Mouse (Mus musculus) monocyte, adult 5-6 weeks (primary cell): ENCODE measurements at regions not wholly inside any gene's neighbourhood (a gene's known extent, or its start where the extent isn't known, plus 50 kb on each side); places are given as distances from the start of the nearest gene placed in this dataset.
"Not testable (repeated sequence)": the region's sequence is repeated elsewhere in the genome, so short reads cannot be mapped to it uniquely, and the experiment has no call there.

ENCODE experiments used
- ATAC-seq: fragments of 153-309, 156-312 bp; replicated peaks from 2 replicates; pipeline ENCODE4 v1.8.0; 2017; ENCODE audit warnings: mild to moderate bottlenecking; ENCODE audit not compliant: low TSS enrichment, insufficient number of reproducible peaks, severe bottlenecking, poor library complexity, low FRiP score

DNA sequence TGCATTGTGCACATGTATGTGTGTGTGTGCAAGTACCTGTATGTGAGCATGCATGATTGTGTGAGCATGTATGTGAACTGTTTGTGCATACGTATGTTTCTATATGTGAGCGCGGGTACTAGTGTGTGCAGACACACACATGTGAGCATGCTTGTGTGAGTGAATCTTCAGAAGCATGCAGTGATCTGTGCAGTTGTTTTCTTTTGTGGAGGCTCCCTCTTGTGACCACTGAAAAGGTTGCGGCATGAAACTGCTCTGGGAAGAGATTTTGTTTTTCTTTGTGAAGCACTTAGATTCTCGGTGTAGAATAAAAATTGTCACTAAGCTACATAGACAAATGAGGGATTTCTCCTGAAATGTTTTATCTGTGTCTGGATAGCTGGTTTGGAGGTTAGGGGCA is 189.2 kb upstream of the Rapgef5 start:
- ATAC-seq, result not testable (repeated sequence)

DNA sequence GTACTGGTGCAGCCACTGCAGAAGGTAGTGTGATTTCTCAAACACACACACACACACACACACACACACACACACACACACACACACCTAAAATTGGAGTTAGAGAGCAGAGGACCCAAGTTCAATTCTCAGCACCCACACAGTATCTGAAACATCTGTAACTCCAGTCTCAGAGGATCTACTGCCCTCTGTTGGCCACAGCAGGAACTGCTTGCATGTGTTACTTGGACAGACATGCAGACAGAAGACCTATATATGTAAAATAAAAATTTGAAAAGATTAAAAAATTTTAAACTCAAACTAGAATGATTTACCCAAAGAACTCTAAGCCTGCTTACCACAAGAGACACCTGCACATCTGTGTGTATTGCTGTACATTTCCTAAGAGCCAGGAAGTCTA is 185.9 kb upstream of the Rapgef5 start:
- ATAC-seq, result no peak

DNA sequence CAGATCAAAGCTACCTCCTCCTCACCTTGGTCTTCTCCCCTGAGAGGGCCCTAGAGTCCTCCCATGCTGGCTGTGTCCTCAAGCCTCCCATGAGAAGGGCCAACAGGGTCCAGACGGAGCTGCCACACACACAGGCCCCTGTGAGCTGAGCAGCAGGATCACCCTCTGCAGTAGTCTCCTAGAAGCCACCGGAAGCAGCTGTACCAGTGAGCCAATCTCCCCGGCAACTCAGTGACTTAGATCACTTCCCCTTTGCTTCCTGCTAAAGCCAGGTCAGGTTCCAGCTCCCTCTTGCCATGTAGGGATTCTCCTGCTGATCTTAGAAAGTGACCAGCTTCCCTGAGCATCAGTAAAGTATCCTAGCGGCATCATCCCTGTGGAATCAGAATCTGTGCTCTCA is 179.4 kb upstream of the Rapgef5 start:
- ATAC-seq, result no peak

DNA sequence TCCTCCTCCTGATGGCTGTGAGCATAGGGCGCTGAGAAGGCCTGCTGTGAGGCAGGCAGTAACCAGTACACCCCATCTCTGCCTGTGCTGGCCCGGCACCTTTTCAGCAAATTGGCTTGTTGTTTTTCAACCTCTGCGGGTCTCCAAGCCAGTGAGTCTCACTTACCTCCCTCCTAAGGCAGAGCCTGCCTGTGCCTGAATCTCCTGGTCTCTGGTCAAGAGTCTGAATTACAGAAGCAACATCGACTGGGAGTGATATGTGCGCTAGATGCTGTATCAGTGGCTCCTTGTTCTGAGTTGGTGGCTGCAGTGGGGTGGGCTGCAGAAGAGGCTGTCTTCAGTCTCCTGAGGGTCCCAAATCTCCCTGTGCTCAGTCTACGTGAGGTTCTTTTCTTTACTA is 174.0 kb upstream of the Rapgef5 start:
- no peak for ATAC-seq

DNA sequence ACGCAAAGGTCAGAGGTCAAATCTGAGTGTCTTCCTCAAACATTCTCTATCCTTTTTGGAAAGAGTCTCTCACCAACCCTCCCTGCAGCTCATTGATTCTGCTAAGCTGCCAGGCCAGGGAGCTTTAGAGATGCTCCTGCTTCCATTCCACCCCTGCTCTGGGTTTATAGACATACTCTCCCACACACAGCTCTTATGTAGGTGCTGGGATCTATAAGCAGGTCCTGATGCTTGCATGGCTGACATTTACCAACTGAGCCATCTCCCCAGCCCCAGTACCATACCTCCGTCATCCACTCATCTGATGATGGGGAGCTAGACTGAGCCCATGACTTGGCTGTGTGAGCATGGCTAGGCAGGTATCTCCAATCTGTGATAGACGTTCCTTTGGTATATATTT is 173.2 kb upstream of the Rapgef5 start:
- ATAC-seq, result no peak

DNA sequence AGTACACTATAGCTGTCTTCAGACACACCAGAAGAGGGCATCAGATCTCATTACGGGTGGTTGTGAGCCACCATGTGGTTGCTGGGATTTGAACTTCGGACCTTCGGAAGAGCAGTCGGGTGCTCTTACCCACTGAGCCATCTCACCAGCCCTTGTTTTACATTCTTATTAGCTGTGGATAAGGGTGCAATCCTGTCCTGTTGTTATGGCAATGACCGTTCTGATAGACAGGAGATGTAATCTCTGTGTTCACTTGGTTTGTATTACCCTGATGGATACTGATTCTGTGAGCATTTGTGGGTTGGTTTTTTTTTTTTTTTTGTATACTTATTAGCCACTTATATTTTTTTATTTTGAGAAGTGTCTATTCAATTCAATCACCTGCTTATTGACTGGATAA is 172.7 kb upstream of the Rapgef5 start:
- ATAC-seq, result not testable (repeated sequence)

DNA sequence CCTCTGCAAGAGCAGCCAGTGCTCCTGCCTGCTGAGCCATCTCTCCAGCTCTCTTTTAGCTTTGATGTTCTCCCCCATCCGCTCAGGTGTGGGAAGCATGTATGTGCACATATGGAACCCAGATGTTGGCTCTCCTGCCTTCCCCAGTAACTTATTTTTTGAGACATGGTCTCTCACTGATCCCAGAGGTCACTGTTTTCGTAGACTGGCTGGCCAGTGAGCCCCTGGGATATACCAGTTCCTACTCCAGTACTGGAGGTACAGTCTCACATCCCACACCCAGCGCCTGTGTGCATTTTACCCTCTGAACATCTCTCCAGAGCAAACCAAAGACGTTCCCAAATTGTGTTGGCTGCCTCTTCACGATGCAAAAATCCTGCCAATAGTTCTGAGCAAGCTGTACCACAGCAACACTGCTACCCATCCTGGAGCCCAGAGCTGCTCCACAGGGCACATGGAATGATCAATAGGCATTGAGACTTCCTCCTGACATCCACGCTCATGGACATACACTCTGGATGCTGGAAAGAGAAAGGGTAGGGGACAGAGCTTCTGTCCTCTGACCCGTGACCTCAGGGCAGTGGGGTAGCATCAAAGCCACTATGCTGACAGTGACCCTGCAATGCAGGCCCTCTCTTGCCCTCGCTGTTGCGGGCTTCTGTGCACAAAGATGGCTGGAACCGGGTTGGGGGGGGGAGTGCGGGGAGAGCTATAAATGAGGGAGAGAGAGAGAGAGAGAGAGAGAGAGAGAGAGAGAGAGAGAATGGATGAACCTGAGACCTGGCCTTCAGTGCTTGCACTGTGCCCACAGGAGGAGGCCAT is 171.8 kb upstream of the Rapgef5 start:
- no peak for ATAC-seq

DNA sequence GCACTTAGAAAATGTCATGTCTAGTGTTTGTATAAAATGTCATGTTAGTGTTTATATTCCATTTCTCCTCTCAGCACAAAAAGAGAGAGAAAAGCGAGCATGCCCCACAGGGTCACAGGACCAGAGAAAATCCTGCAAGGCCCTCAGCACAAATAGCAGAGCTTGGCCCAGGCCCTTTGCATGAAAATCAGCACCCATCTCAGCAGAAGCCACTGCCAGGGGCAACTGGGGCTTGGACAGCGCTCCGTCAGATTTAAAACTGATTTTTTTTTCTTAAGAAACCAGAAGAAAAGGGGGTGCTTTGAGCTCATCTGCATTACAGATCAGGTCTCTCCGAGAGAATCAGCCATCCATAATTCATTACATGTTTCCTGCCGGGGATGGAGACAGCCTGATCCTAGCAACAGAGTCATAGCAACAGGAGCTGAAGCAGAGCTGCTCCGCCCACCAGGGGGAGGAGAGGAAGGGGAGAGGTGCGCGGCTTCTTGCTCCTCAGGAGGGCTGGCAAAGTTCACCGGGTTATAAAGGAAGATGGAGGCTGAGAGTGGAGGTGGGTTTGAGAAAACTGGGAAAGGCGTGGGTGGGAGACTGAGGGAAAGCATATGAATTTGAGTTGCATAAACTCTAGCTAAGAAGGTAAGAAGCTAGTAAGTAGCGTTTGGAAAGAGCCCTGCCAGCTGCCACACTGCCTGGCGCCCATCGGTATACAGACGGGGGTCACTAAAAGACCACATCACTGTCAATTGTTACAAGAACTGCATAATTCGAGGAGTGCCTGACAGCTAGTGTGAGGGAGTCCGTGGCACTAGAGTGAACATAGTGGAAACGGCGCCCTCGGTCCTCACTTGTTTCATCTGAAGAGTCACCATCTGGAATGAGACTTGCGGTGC is 170.9 kb upstream of the Rapgef5 start:
- no peak for ATAC-seq

DNA sequence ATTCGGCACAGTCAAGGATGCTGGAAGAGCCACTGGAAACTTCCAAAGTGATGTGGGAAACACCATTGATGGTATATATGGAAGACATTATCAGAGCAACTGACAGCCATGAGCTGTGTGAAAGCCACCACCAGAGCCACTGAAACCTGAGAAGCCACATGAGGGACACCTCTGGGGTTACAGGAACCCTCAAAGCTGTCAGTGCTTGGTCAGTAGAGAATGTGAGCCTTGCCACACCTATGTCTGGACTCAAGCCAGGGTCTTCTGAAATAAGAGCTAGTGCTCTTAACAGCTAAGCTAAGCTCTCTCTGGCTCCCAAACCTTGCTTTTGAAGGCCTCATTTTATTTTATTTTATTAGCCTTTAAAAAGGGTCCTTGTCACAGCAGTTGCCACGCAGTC is 170.2 kb upstream of the Rapgef5 start:
- no peak for ATAC-seq

DNA sequence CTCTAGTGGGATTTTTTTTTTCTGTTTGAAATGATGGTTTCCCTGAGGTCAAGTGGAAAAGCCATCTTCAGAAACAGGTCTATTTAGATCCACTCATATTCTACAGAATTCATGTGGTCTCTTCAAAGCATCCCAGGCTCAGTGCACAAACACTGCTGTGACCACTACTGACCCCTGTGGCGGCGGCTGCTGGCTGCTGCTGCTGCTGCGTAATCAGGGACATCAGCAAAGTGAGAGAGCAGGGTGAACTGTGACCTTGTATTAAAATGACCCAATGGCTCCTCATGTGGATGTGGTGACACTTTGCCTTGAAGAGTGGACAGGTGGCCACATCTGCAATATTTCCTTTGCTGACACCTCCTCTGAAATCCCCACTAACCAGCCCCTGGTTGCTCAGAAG is 169.1 kb upstream of the Rapgef5 start:
- no peak for ATAC-seq

DNA sequence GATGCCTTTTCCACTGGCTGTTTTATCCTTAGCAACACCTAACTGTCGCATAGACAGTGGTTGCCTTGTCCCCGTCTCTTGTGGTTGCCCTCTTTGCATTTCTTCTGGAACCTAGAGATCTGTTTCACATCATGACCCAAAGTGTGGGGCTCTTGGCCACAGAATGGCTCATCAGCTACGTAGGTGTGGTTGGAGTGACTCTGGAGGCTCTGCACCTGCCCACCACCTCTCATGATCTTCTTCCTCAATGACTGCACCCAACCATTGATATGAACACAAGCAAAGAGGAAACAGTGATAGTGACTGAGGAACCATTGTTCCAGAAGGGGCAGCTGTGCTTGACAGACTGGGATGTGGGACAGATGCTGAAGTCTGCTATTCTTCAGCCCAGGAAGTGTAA is 167.8 kb upstream of the Rapgef5 start:
- ATAC-seq, result no peak

DNA sequence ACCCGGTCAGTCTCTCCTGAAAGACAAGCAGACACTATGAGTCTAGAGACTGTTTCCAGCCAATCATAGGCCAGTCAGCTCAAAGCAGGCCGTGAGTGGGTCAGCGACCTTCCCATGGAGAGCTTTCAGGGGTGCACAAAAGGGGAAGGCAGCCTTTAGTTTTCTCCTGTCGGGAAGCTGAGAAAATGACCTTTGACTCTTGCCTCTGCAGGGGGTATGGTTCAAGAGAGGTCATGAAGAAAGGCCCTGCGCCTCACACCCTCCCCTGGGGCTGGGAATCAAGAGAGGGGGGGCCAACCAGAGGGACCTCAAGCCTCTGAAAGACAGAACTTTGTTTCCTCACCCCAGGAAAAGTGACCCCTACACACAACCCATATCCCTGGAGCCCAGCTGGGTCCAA is 164.4 kb upstream of the Rapgef5 start:
- no peak for ATAC-seq

DNA sequence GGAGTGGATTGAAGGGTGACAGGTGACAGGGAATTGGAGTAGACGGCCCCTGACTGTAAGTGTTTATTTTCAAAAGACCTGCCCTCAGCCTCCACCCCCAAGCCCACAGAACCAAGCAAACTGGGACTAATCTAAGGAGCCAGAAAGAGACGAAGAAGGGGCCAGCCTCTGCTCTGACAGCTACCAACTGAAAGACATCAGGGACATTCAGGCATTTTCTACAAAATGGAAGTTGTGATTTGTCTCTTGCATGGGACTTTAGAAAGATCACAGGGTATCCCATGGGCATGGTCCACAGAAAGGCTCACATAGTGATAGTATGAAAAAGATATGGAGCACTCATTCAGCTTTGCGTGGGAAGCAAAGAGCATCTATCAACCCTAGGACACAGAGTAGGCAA is 163.8 kb upstream of the Rapgef5 start:
- no peak for ATAC-seq

DNA sequence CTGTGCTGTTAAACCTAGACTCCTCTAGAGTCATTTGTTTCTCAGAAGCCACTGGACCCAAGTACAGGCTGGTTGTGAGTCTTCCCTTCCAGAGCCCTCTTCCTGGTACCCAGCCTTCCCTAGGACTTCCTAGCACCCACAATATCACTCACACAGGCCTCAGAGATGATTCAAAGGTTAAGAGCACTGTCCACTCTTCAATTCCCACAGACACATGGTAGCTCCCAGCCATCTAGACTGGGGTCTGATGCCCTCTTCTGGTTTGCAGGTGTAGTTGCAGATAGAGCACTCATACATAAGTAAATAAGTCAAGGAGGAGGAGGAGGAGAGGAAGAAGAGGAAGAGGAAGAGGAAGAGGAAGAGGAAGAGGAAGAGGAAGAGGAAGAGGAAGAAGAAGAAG is 163.3 kb upstream of the Rapgef5 start:
- no peak for ATAC-seq

DNA sequence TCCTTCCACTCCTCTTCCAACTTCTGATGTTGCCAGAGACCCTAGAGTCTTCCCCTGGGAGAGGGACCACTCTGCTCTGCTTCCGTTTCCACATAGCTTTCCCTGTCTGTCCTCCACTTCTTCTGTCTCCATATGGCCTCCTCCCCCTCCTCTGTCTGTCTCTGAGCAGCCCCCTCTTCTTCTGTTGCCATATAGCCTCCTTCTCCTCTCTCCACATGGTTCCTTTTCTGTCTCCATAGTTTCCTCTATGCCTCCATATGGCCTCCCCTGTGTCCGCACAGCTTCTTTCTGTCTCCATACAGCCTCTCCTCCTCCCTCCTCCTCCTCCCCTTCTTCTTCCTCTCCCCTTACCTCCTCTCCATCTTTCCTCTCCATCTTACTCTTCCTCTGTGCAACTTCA is 158.5 kb upstream of the Rapgef5 start:
- ATAC-seq, result no peak

DNA sequence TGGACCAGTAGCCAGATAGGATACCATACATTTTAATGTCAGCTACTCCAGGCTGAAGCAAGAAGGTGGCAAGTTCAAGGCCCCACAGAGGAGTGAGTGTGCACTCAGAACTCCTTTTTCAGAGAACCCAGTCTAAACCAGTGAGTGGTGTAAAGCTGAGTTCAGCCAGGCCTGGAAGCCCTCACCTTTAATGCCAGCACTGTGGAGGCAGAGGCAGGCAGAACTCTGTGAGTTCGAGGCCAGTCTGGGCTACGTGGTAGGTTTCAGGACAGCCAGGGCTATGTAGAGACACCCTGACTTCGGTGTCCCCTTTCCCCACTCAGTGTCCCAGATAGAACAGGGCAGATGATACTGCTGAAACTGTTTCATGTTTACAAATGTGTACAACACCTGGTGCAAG is 157.4 kb upstream of the Rapgef5 start:
- no peak for ATAC-seq

DNA sequence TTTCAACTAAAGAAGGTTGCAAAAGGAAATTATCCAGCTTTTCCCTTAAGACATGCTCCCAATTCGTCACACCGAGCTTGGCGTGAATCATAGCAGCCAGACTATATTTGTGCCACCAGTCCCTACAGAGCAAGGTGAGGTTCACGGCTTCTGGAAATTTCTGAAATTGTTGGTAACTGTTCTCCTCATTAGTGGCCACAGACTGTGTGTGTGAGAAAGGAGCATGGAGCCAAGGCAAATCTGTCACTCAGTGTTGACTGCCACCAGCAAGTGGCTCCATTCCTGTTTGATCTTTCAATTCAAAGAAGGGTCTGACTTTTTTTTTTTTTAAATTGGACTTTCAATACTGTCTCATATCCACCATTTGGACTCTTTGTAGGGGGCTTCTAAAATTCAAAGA is 156.1 kb upstream of the Rapgef5 start:
- no peak for ATAC-seq

DNA sequence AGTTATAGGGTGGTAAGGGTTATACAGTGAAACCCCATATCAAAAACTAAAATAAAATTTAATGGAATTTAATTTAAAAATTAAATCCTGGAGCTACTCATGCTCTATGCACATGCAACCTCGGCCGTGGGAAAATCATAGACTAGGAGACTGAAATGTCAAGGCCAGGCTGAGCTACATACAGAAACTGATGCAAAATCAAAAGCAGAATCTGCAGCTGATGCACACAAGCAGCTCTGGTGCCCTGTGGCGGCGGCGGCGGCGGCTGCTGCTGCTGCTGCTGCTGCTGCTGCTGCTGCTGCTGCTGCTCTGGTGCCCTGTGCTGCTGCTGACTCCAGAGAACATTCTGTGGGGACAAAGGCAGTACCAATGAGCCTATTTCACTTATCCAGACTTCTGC is 154.5 kb upstream of the Rapgef5 start:
- no peak for ATAC-seq

DNA sequence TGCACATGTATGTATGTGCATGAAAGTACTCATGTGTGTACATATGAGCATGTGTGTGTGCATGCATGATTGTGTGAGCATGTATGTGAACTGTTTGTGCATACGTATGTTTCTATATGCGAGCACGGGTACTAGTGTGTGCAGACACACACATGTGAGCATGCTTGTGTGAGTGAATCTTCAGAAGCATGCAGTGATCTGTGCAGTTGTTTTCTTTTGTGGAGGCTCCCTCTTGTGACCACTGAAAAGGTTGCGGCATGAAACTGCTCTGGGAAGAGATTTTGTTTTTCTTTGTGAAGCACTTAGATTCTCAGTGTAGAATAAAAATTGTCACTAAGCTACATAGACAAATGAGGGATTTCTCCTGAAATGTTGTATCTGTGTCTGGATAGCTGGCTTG is 152.8 kb upstream of the Rapgef5 start:
- not testable (repeated sequence) for ATAC-seq

DNA sequence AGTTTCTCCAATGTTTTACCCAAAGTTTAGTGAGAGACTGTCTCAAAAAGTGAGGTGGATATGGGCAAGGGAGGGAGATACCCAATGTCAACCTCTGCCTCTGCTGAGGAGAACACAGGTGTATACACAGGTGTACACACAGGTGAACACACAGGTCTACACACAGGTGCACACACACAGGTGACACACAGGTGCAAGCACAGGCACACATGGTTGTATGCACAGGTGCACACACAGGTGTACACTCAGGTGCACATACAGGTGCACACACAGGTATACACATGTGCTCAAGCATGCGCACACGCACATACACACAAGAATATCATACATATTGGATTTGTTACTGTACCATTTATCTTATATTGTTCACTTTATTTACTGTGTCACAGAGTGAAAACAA is 151.1 kb upstream of the Rapgef5 start:
- no peak for ATAC-seq
